Mouse (Mus musculus): ENCODE data around the gene Tspoap1.
A peak's percentile ranks its signal among the peaks of the same experiment; 100 is the strongest.

Gene Tspoap1

GRCm38 (mm10) chr11:87745632-87746555, 14.4 kb upstream of the Tspoap1 start:
- DNase-seq: no peak

DNA sequence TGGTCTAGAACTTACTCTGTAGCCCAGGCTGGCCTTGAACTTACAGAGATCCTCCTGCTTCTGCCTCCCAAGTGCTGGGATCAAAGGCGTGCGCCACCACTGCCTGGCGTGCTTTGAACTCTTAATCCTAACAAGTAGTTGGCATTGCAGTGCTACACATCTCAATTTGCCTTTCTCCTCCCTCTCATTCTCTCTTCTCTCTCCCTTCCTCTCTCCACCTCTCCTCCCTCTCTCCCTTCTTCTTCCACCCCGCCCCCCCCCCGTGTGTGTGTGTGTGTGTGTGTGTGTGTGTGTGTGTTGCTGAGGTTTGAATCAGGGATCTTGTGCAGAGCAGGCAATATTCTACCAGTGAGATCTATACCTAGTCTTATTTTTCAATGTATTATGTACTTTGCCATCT, 13.0 kb upstream of the Tspoap1 start:
- no peak for DNase-seq

- no peak for DNase-seq
Measured at GRCm38 (mm10) chr11:87747716-87748115, 12.6 kb upstream of the Tspoap1 start.

GRCm38 (mm10) chr11:87748132-87749119, 11.9 kb upstream of the Tspoap1 start:
- DNase-seq: no peak

- DNase-seq: no peak
Measured at GRCm38 (mm10) chr11:87749192-87750042, 10.9 kb upstream of the Tspoap1 start.

DNA sequence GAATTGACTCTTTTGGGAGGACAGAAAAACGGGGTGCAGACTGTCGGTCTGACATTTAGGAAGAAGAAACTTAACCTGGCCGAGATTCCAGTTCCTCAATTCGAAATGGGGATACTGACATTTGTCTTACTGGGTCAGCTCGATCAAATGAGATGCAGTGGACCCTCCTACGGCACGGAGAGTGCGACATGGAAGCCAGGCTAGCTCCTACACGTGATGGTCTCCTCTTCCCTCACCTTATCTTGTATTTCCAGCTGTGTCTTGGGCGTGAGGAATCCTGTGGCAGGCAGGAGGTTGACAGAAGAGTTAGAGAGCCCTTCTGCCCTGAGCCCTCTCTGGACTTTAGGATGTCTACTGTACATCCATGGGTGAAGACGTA, 10.3 kb upstream of the Tspoap1 start:
- DNase-seq: no peak

- DNase-seq: no peak
Measured at GRCm38 (mm10) chr11:87750521-87750920, 9.8 kb upstream of the Tspoap1 start.

DNA sequence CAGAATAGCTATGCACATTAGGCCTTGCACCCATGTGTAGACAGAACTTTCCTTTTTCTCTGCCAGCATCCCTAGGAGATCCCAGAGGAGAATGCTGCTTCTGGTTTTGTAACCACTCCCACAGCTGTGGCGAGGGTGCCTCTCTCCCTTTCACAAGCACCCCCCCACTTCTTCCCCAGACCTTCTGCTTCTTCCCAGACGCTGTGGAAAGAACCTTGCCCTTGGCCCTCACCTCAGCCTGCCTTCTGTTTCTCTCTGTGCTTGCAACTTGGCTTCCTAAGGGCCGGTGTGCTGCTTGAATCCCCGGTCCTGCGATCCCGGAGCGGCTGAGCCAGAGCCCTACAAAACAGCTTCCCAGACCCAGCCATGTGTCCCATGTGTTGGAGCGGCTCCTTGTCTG, 9.3 kb upstream of the Tspoap1 start:
- no peak for DNase-seq

DNA sequence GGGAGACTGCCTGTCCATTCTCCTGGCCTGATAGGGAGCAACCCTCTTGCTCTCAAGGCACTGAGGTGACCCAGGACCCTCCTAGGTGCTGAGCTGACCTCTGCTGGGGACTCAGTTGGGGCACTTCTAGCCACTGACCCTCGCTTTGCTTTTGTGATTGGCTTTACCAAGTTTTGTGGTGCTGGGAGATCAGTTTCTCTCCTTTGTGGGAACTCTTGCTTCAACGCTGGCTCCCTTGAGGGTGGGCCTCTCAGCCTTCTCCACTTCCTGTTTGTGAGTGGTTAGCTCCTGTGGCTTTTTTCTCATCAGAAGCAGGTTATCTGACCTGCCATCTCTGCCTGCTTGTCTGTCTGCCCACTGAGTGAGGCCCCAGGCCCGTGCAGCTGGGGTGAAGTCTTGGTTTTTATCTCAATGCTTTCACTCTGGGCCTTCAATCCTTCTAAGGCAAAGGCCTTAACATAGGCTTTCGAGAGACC, 8.8 kb upstream of the Tspoap1 start:
- DNase-seq: no peak

GRCm38 (mm10) chr11:87752307-87752706, 8.0 kb upstream of the Tspoap1 start:
- no peak for DNase-seq

DNA sequence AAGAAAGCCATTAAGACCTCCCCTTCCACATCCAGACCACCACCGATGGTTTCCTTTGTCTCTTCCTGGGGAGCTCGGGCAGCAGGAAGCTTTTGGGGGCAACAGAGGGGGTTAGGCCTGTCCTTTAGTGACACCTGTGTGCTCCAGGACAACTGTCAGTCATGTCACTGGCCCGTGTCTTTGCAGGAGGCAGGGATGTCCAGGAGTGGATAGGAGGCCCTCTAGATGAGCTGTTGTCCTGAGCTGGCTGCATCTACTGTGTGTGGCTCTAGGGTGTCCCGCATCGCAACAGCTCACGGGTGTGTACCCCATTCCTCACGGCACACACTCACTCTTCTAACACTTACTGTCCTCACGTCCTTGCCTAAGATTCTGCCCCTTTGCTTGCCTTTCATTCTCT, 7.1 kb upstream of the Tspoap1 start:
- DNase-seq: no peak

DNA sequence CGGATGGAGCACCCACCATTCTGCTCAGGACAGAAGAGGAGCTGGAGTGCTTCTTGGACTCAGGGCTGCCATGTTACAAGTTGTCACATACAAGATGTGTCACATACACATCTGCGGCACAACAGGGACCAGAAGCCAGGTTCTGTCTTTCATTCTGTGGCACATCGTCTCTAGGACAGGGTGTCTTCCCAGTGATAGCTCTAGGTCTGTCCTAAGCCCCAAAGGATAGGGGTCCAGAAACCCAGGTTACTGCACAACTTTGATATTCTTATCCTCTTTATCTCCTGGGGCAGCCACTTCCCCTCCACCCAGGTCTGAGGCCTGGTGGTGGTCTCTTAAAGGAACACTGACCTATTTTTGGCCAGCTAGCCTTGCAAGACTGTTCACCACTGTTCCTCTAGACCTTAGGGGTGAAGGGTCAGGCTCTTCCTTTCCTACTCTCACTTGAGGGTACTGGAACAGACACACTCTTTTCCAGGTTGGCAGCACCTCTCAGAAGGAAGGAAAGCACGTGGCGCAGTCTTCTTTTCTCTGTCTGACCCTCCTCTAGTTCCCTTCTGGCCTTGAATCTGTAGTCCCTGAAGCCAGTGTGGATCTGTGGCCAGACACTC, 6.3 kb upstream of the Tspoap1 start:
- DNase-seq: no peak

- no peak for DNase-seq
Measured at GRCm38 (mm10) chr11:87754603-87755002, 5.7 kb upstream of the Tspoap1 start.

DNA sequence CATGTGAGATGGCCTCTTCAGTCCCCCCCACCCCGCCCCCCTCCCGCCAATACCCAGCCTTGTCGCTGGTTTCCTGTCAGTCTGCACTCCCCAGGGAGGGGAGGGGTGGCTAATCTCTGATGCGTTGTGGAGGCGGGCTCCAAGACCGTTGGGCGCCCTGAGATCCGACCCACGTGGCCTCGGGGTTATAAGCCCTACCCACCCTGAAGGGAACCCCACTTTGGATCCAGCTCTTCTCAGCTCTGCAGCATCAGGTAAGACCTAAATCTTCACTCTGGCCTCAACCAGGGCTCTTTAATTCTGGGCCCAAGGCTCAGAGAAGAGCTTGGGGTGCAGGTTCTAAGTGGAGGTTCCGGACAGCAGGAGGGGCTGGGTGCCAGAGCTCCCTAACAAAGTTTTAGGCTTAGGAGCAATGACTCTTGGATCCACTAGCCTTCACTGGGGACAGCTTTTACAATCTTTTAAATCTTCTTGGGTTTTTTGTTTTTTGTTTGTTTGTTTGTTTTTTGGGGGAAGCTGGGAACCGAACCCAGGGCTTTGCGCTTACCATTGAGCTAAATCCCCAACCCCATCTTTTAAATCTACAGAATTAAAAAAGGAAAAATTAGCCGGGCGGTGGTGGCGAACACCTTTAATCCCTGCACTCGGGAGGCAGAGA, 4.9 kb upstream of the Tspoap1 start:
- DNase-seq: no peak

- DNase-seq: no peak
Measured at GRCm38 (mm10) chr11:87756251-87756820, 4.0 kb upstream of the Tspoap1 start.

GRCm38 (mm10) chr11:87757001-87757954, 3.1 kb upstream of the Tspoap1 start:
- DNase-seq: no peak

DNA sequence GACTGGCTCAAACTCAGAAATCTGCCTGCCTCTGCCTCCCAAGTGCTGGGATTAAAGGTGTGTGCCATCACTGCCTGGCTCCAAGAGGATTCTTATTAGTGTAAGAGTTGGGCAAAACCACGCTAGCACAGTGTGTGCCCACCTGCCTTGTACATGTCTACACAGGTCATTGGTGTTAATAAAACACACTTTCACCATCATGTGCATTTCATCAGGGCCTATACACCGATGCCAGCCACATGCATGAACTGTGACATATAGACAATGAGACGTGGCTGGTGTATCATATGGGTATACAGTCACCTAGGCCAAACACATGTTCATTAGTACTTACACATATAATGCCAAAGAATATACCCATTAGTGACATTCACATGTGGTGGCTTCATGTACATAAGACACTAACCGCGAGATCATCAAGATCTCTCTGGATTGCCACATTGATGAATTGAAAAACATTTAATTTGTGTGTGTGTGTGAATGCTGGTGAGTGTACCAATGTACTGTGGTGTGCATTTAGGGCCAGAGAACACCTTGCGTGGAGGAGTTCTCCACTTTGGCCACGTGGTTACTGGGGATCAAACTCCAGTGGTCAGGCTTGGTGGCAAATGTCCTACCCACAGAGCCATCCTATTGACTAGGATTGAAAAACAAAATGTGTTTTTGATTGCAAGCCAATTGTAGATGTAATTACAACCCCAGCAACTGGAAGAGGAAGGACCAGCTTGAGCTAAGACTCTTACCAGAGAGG, 2.0 kb upstream of the Tspoap1 start:
- DNase-seq: no peak

- no peak for DNase-seq
Measured at GRCm38 (mm10) chr11:87758957-87759608, 1.3 kb upstream of the Tspoap1 start.

- peak; percentile 68 to 74 for DNase-seq
Measured at GRCm38 (mm10) chr11:87759609-87760005, 734 bp upstream of the Tspoap1 start.

All from cerebellum, postnatal 14 days (tissue).